Mouse (Mus musculus) spleen, adult 2 months (tissue): Measurements from ENCODE around the gene Slc2a2. TPM values are rescaled to one million over a fixed set of nuclear protein-coding genes. Genes with fewer than 3 reads are reported as not detected.
"Not testable (repeated sequence)": the region's sequence is repeated elsewhere in the genome, so short reads cannot be mapped to it uniquely, and the experiment has no call there.

Experiments
- DNase-seq, 2 experiments: peaks; one replicate each; pipeline versions ENCODE4 v3.0.0 to v3.0.0-alpha.2; 2012 to 2021; ENCODE audit warnings: low spot score in 2 of 2, low read depth in 1 of 2
- H3K27ac ChIP-seq: fragments of 200-500 bp; 2 replicates; pipeline ENCODE4 v1.5.1; 2012; ENCODE audit warnings: low read length, inconsistent platforms; ENCODE audit not compliant: insufficient read depth
- H3K27me3 ChIP-seq: fragments of 200-500 bp; 2 replicates; pipeline ENCODE4 v1.6.1; 2012; ENCODE audit warnings: mild to moderate bottlenecking, moderate library complexity, low read length, inconsistent platforms; ENCODE audit not compliant: control insufficient read depth, insufficient read depth
- H3K36me3 ChIP-seq: fragments of 200-500 bp; 2 replicates; pipeline ENCODE4 v1.6.1; 2012; ENCODE audit warnings: mild to moderate bottlenecking, low read length, inconsistent platforms; ENCODE audit not compliant: control insufficient read depth, insufficient read depth
- H3K4me1 ChIP-seq: fragments of 200-500 bp; 2 replicates; pipeline ENCODE4 v1.6.1; 2011; ENCODE audit warnings: inconsistent platforms; ENCODE audit not compliant: control insufficient read depth, insufficient read depth, insufficient read length
- H3K4me3 ChIP-seq: fragments of 200-500 bp; 2 replicates; pipeline ENCODE4 v1.5.1; 2011; ENCODE audit warnings: mild to moderate bottlenecking, inconsistent platforms; ENCODE audit not compliant: insufficient read depth, insufficient read length; ENCODE audit errors: extremely low read depth
- CTCF ChIP-seq: fragments of 200-500 bp; IDR thresholded peaks from 2 replicates; pipeline ENCODE4 v1.5.1; 2011; ENCODE audit warnings: mild to moderate bottlenecking, inconsistent platforms; ENCODE audit not compliant: insufficient read depth, insufficient read length, insufficient replicate concordance; ENCODE audit errors: extremely low read depth
- POLR2A ChIP-seq: fragments of 200-500 bp; IDR thresholded peaks from 2 replicates; pipeline ENCODE4 v1.6.1; 2011; ENCODE audit warnings: low read depth, low read length, inconsistent platforms
- WGBS: fragments of 180-500 bp; shearing (Covaris S2); methylation state at CpG from one replicate; pipeline ENCODE4 v1.1.7; 2018; 5-methylcytosine and 5-hydroxymethylcytosine counted together
- polyA plus RNA-seq: library from polyadenylated mRNA; depleted of rRNA; stranded (reverse); fragments of >200 nt; gene quantifications from 2 replicates; pipeline ENCODE4 v1.2.3, GENCODE M21; 2012

Gene Slc2a2
- polyA plus RNA-seq, 1 experiment: 0.11 TPM

GRCm38 (mm10) chr3:28745835-28746483 is 48.3 kb downstream of the Slc2a2 start:
- H3K27ac ChIP-seq: no peak overlapping the region
- TF ChIP-seq CTCF: peak; percentile 78; the same call in 1 of the 2 replicates
- no peak for TF ChIP-seq POLR2A
- no peaks in the 10 kb centered on the region for H3K36me3 ChIP-seq
- 39% methylated on average over 7 of the region's 7 CpGs for WGBS
- no peak overlapping the region for H3K4me3 ChIP-seq
- no peaks in the 10 kb centered on the region for H3K27me3 ChIP-seq
- H3K4me1 ChIP-seq: no peaks in the 10 kb centered on the region
- peak; percentile 34 to 42 for DNase-seq

DNA sequence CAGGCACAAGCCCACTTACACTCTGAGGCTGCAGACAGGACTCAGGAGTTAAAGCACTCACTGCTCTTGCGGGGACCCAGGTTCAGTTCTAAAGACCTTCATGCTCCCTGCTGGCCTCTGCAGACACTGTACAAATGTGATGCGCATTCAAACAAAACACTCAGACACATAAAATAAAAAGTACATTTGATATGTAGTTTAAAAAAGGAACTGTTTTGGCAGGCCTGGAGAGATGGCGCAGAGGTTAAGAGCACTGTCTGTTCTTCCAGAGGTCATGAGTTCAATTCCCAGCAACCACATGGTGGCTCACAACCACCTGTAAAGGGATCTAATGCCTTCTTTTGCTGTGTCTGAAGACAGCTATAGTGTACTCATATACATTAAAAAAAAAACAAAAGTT is 50.4 kb downstream of the Slc2a2 start:
- no peaks in the 10 kb centered on the region for H3K36me3 ChIP-seq

DNA sequence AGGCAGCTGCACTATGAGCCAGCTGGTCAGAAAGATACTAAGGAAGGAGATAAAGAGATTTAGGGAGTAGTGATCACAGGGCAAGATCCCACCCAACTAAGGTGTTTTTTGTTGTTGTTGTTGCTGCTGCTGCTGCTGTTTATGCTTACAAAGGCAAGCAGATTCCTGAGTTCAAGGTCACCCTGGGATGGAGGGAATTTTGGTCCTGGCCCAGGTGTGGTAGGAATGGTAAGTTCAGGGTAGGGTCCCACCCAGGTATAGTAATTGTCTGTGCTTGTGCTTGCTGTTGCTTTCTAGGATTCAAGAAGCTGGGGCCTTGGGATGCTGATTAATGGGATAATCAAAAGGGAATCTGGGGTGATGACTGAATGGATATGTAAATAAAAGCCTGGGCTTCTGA is 51.3 kb downstream of the Slc2a2 start:
- no peak for DNase-seq
- Histone ChIP-seq H3K27ac (no peak overlapping the region), H3K27me3 (no peaks in the 10 kb centered on the region), H3K4me1 (no peaks in the 10 kb centered on the region), H3K4me3 (no peak overlapping the region), H3K36me3 (no peaks in the 10 kb centered on the region)
- TF ChIP-seq CTCF (no peak), POLR2A (no peak)

More for the DNA sequence above, 50.4 kb downstream of the Slc2a2 start:
- H3K4me3 ChIP-seq: no peak overlapping the region
- no peaks in the 10 kb centered on the region for H3K27me3 ChIP-seq
- WGBS: 94% methylated on average over 3 of the region's 3 CpGs
- no peaks in the 10 kb centered on the region for H3K4me1 ChIP-seq
- H3K27ac ChIP-seq: no peak overlapping the region
- TF ChIP-seq CTCF: no peak
- TF ChIP-seq POLR2A: no peak
- no peak for DNase-seq

DNA sequence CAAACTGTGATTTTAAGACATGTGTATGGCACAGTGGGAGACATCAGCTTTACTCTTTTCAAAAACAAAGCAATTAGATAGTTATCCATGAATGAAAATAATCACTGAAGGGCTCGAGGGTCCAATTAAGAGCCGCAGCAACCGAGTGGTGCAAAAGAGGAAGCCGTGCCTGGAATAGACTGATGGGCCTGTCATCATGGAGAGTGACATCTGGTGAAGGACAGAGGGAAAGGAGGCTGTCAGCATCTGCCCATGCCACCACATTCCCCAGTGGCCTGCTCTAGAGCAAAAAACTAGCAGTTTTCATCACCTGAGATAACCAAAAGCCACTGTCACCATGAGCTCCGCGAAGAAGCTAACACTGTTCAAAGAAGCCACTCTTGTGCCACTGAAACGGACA is 57.8 kb downstream of the Slc2a2 start:
- Histone ChIP-seq H3K27ac (no peak overlapping the region), H3K27me3 (no peaks in the 10 kb centered on the region), H3K36me3 (no peaks in the 10 kb centered on the region), H3K4me1 (no peaks in the 10 kb centered on the region), H3K4me3 (no peak overlapping the region)
- no peak for DNase-seq
- TF ChIP-seq POLR2A (no peak), CTCF (no peak)
- 79% methylated on average over 7 of the region's 7 CpGs for WGBS

DNA sequence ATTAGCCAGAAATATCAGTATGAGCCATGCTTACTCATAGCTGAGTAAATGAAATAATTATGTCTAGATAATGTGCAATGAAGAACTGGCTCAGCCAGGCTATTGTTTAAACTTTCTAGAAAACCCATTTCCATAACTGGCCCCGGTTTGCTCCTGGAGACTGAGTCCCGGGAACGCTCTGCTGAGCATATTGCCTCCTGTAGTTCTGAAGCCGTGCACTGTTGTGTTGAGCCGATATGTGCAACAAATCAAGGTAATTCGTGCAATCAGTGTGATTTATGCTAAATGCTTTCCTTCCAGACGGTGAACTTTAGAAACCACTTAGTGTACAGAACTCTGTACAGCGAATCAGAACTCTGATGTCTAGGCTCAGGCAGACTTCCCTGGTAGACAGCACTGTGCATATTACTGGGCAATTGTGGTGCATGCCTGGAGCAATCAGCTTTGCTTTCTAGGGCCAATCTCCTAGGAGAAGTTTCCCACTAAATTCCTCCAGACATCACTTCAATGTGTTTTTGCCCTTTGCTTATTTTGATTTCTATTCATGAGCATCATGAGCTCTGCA is 63.6 kb downstream of the Slc2a2 start:
- H3K36me3 ChIP-seq: no peaks in the 10 kb centered on the region
- no peak for DNase-seq
- 86% methylated on average over 8 of the region's 8 CpGs for WGBS
- H3K27me3 ChIP-seq: no peaks in the 10 kb centered on the region
- H3K4me3 ChIP-seq: no peak overlapping the region
- H3K27ac ChIP-seq: no peak overlapping the region
- no peaks in the 10 kb centered on the region for H3K4me1 ChIP-seq
- TF ChIP-seq POLR2A (no peak), CTCF (no peak)

- TF ChIP-seq CTCF: no peak
- no peak for TF ChIP-seq POLR2A
- H3K36me3 ChIP-seq: no peaks in the 10 kb centered on the region
- no peak overlapping the region for H3K27ac ChIP-seq
- no peak for DNase-seq
- H3K4me1 ChIP-seq: no peaks in the 10 kb centered on the region
- 88% methylated on average over 4 of the region's 4 CpGs for WGBS
- H3K27me3 ChIP-seq: no peaks in the 10 kb centered on the region
- no peak overlapping the region for H3K4me3 ChIP-seq
Measured at GRCm38 (mm10) chr3:28766935-28767334, 69.2 kb downstream of the Slc2a2 start.

DNA sequence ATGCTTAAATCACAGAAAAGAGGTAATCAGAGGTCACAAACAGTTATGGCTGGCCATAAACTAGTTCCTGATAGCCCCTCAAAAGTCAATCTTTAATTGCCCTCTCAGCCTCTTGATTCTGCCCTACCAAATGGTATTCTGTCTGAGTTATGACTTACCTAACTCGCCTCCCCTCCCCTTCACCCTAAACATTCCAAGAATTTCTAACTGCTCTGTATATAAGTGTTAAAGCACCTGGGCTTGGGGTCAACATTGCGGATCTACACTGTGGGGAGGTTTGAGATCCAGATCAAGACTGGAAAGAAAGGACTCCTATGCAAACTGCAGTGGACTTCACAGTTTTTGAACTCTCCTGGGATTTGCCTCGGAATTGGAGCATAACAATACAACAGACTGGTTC is 70.5 kb downstream of the Slc2a2 start:
- 91% methylated on average over 3 of the region's 3 CpGs for WGBS
- Histone ChIP-seq H3K27ac (no peak overlapping the region), H3K27me3 (no peaks in the 10 kb centered on the region), H3K36me3 (no peaks in the 10 kb centered on the region), H3K4me1 (no peaks in the 10 kb centered on the region), H3K4me3 (no peak overlapping the region)
- TF ChIP-seq CTCF (no peak), POLR2A (no peak)
- DNase-seq: no peak

DNA sequence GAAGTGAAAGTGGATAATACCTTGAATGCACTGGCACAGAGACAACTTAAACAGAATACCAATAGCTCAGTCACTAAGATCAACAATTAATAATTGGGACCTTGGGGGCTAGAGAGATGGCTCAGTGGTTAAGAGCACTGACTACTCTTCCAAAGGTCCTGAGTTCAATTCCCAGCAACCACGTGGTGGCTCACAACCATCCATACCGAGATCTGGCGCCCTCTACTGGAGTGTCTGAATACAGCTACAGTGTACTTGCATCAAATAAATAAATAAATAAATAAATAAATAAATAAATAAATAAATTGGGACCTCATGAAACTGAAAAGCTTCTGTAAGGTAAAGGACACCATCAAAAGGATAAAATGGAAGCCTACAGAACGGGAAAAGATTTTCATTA is 75.2 kb downstream of the Slc2a2 start:
- 79% methylated on average over 4 of the region's 4 CpGs for WGBS

More for the DNA sequence above, 75.2 kb downstream of the Slc2a2 start:
- H3K36me3 ChIP-seq, DNase-seq, H3K27ac ChIP-seq, H3K4me1 ChIP-seq, H3K27me3 ChIP-seq, H3K4me3 ChIP-seq: not testable (repeated sequence)
